12 mouse cellular contexts compared by ENCODE assay signal in genomic region chr11:76836317-76836716, GRCm38 (mm10). TPM values are rescaled to one million over a fixed set of nuclear protein-coding genes. Genes with fewer than 3 reads are reported as not detected.
DNase-seq lines count a peak whose midpoint lies in the region; ATAC-seq and TF ChIP-seq lines count a peak whose summit lies in the region.
"Had no signal": no experiment of that assay in that cellular context is flagged by ENCODE, and none has a peak within 500 bp of the region (broad histone marks: within the 10 kb centered on the region; RNA-seq: fewer than 3 reads in every experiment).

No protein-coding gene starts in this region.

- H3K27ac ChIP-seq in hindbrain, postnatal 0 days: peak overlapping the region; percentile 3; the same call in 1 of the 2 replicates
- no peak overlapping the region for H3K27ac ChIP-seq in hindbrain, embryonic 12.5 days
- H3K27ac ChIP-seq in lung, embryonic 14.5 days (ENCODE audit: low read depth): no peak overlapping the region
- peak overlapping the region; percentile 71 for H3K27ac ChIP-seq in heart, embryonic 16.5 days (ENCODE audit: low read length)
- no peak overlapping the region for H3K27ac ChIP-seq in hindbrain, embryonic 16.5 days (ENCODE audit: low read depth, low read length)
- H3K27ac ChIP-seq: forebrain, embryonic 13.5 days; limb, embryonic 13.5 days; midbrain, embryonic 13.5 days had no signal

- TF ChIP-seq CTCF in hindbrain, postnatal 0 days (IDR thresholded peaks at IDR 0.05; ENCODE audit: low read depth): no peak
- TF ChIP-seq CTCF in lung, embryonic 14.5 days (IDR thresholded peaks at IDR 0.05; ENCODE audit: low read depth): no peak
- TF ChIP-seq CTCF in lung, adult 2 months (IDR thresholded peaks at IDR 0.05; ENCODE audit: insufficient read depth, low read length): no peak

- H3K4me2 ChIP-seq in hindbrain, postnatal 0 days (ENCODE audit: low read depth, low read length): no peak overlapping the region
- no peak overlapping the region for H3K4me2 ChIP-seq in hindbrain, embryonic 12.5 days (replicated peaks)
- no peak overlapping the region for H3K4me2 ChIP-seq in lung, embryonic 14.5 days
- H3K4me2 ChIP-seq in heart, embryonic 16.5 days (ENCODE audit: low read depth, low read length): no peak overlapping the region
- no peak overlapping the region for H3K4me2 ChIP-seq in hindbrain, embryonic 16.5 days (ENCODE audit: low read length)
- H3K4me2 ChIP-seq: forebrain, embryonic 13.5 days; limb, embryonic 13.5 days; midbrain, embryonic 13.5 days had no signal

- H3K9ac ChIP-seq in hindbrain, postnatal 0 days (replicated peaks; ENCODE audit: low read length): no peak overlapping the region
- no peak overlapping the region for H3K9ac ChIP-seq in hindbrain, embryonic 12.5 days
- H3K9ac ChIP-seq in lung, embryonic 14.5 days: no peak overlapping the region
- H3K9ac ChIP-seq in heart, embryonic 16.5 days (ENCODE audit: low read length): no peak overlapping the region
- no peak overlapping the region for H3K9ac ChIP-seq in hindbrain, embryonic 16.5 days (ENCODE audit: low read depth, low read length)
- H3K9ac ChIP-seq: forebrain, embryonic 13.5 days; limb, embryonic 13.5 days; midbrain, embryonic 13.5 days had no signal

- H3K4me1 ChIP-seq in hindbrain, postnatal 0 days (ENCODE audit: insufficient read depth, low read length): no peaks in the 10 kb centered on the region
- no peaks in the 10 kb centered on the region for H3K4me1 ChIP-seq in hindbrain, embryonic 12.5 days
- no peaks in the 10 kb centered on the region for H3K4me1 ChIP-seq in lung, embryonic 14.5 days (ENCODE audit: insufficient read depth)
- H3K4me1 ChIP-seq in lung, adult 2 months (ENCODE audit: control insufficient read depth, insufficient read depth, low read length): no peaks in the 10 kb centered on the region; the same call in 1 of the 2 replicates
- peaks cover 7% of the 10 kb centered on the region for H3K4me1 ChIP-seq in heart, embryonic 16.5 days (ENCODE audit: control insufficient read depth, insufficient read depth, low read length)
- H3K4me1 ChIP-seq in hindbrain, embryonic 16.5 days (ENCODE audit: control insufficient read depth, insufficient read depth, low read depth, low read length): no peaks in the 10 kb centered on the region; the same call in 1 of the 2 replicates
- H3K4me1 ChIP-seq: forebrain, embryonic 13.5 days; limb, embryonic 13.5 days; midbrain, embryonic 13.5 days had no signal

- 61% methylated on average over 6 of the region's 6 CpGs for WGBS in hindbrain, postnatal 0 days
- 80% methylated on average over 6 of the region's 6 CpGs for WGBS in hindbrain, embryonic 12.5 days
- WGBS in lung, embryonic 14.5 days: 76% methylated on average over 6 of the region's 6 CpGs
- 62% methylated on average over 6 of the region's 6 CpGs for WGBS in lung, adult 2 months
- WGBS in heart, embryonic 16.5 days: 58% methylated on average over 6 of the region's 6 CpGs
- 69% methylated on average over 6 of the region's 6 CpGs for WGBS in hindbrain, embryonic 16.5 days

- no peaks in the 10 kb centered on the region for H3K27me3 ChIP-seq in hindbrain, postnatal 0 days (ENCODE audit: insufficient read depth, low read length)
- H3K27me3 ChIP-seq in hindbrain, embryonic 12.5 days: no peaks in the 10 kb centered on the region
- H3K27me3 ChIP-seq in lung, embryonic 14.5 days (ENCODE audit: insufficient read depth, low read length): no peaks in the 10 kb centered on the region
- H3K27me3 ChIP-seq in heart, embryonic 16.5 days (ENCODE audit: control insufficient read depth, insufficient read depth, low read length): no peaks in the 10 kb centered on the region
- H3K27me3 ChIP-seq in hindbrain, embryonic 16.5 days (replicated peaks; ENCODE audit: control insufficient read depth, insufficient read depth, low read length): no peaks in the 10 kb centered on the region
- H3K27me3 ChIP-seq: forebrain, embryonic 13.5 days; limb, embryonic 13.5 days; midbrain, embryonic 13.5 days had no signal

- H3K4me3 ChIP-seq in hindbrain, postnatal 0 days (ENCODE audit: low read length): no peak overlapping the region
- no peak overlapping the region for H3K4me3 ChIP-seq in hindbrain, embryonic 12.5 days
- no peak overlapping the region for H3K4me3 ChIP-seq in lung, embryonic 14.5 days (ENCODE audit: low read depth, low read length)
- no peak overlapping the region for H3K4me3 ChIP-seq in lung, adult 2 months (replicated peaks; ENCODE audit: extremely low read depth, low read depth, low read length)
- no peak overlapping the region for H3K4me3 ChIP-seq in heart, embryonic 16.5 days (ENCODE audit: low read length)
- no peak overlapping the region for H3K4me3 ChIP-seq in hindbrain, embryonic 16.5 days (ENCODE audit: low read length)
- H3K4me3 ChIP-seq: forebrain, embryonic 13.5 days; limb, embryonic 13.5 days; midbrain, embryonic 13.5 days had no signal

- no peak for TF ChIP-seq POLR2A in lung, adult 2 months (IDR thresholded peaks at IDR 0.05; ENCODE audit: borderline replicate concordance, extremely low read depth, low read depth, low read length)

- H3K9me3 ChIP-seq in hindbrain, postnatal 0 days (ENCODE audit: low read length): no peaks in the 10 kb centered on the region
- no peaks in the 10 kb centered on the region for H3K9me3 ChIP-seq in hindbrain, embryonic 12.5 days (replicated peaks)
- H3K9me3 ChIP-seq in lung, embryonic 14.5 days (ENCODE audit: low read depth, low read length): no peaks in the 10 kb centered on the region
- no peaks in the 10 kb centered on the region for H3K9me3 ChIP-seq in heart, embryonic 16.5 days (replicated peaks; ENCODE audit: control insufficient read depth, low read length)
- H3K9me3 ChIP-seq in hindbrain, embryonic 16.5 days (ENCODE audit: control insufficient read depth, low read length): no peaks in the 10 kb centered on the region
- H3K9me3 ChIP-seq: forebrain, embryonic 13.5 days; limb, embryonic 13.5 days; midbrain, embryonic 13.5 days had no signal

- no peak for ATAC-seq in hindbrain, postnatal 0 days
- no peak for ATAC-seq in hindbrain, embryonic 12.5 days (ENCODE audit: low FRiP score)
- no peak for ATAC-seq in lung, embryonic 14.5 days (ENCODE audit: insufficient read depth)
- no peak for ATAC-seq in heart, embryonic 16.5 days (replicated peaks; ENCODE audit: extremely low read depth, insufficient read depth, low FRiP score)
- ATAC-seq in hindbrain, embryonic 16.5 days: no peak
- ATAC-seq: forebrain, embryonic 13.5 days; intestine, postnatal 0 days; midbrain, embryonic 13.5 days had no signal

- no peaks in the 10 kb centered on the region for H3K36me3 ChIP-seq in hindbrain, postnatal 0 days (ENCODE audit: insufficient read depth, low read length)
- no peaks in the 10 kb centered on the region for H3K36me3 ChIP-seq in hindbrain, embryonic 12.5 days
- H3K36me3 ChIP-seq in lung, embryonic 14.5 days (ENCODE audit: insufficient read depth): peaks cover 21% of the 10 kb centered on the region; the same call in 1 of the 2 replicates
- H3K36me3 ChIP-seq in heart, embryonic 16.5 days (ENCODE audit: control insufficient read depth, insufficient read depth): no peaks in the 10 kb centered on the region; the same call in 1 of the 2 replicates
- no peaks in the 10 kb centered on the region; the same call in 1 of the 2 replicates for H3K36me3 ChIP-seq in hindbrain, embryonic 16.5 days (ENCODE audit: control insufficient read depth, insufficient read depth, low read length)

- DNase-seq in hindbrain, postnatal 0 days (ENCODE audit: low spot score): peak; percentile 10
- peak; percentile 32 for DNase-seq in lung, embryonic 14.5 days
- no peak for DNase-seq in lung, adult 2 months
- peak; percentile 17 to 30 for DNase-seq in lung, postnatal 4 days
- DNase-seq in ovary, postnatal 36 days (ENCODE audit: low spot score): no peak

RNA-seq across cellular contexts. Expression of gene Cpd, which starts 10.5 kb away (rescaled TPM):
- total RNA-seq in hindbrain, postnatal 0 days (2014; rRNA removed): 34.7 and 41.3 TPM in 2 replicates
- polyA plus RNA-seq in hindbrain, postnatal 0 days (2015; fragmentation: Nextera tagmentation; extraction: Ambion mirVana): 3.9 and 5.7 TPM in 2 replicates
- polyA plus RNA-seq in hindbrain, embryonic 12.5 days (2016; fragmentation: Nextera tagmentation; extraction: Ambion mirVana): 15.4 and 15.6 TPM in 2 replicates
- 33.4 and 37.6 TPM in 2 replicates for polyA plus RNA-seq in lung, embryonic 14.5 days (2014; fragmentation: Nextera tagmentation; extraction: Ambion mirVana)
- polyA plus RNA-seq in lung, adult 2 months (2012; rRNA removed): 36.9 and 49.0 TPM in 2 replicates
- polyA plus RNA-seq in heart, embryonic 16.5 days (2015; fragmentation: Nextera tagmentation; extraction: Ambion mirVana): 6.9 and 10.0 TPM in 2 replicates
- polyA plus RNA-seq in hindbrain, embryonic 16.5 days (2015; fragmentation: Nextera tagmentation; extraction: Ambion mirVana): 3.8 and 5.6 TPM in 2 replicates

Comparison
In these comparisons a context has a peak if more than half of its experiments do, and no peak if none do; other contexts are left out.
1. DNase-seq: peak in hindbrain, postnatal 0 days (single experiment), lung, embryonic 14.5 days (single experiment) and lung, postnatal 4 days (2 of 2); none in lung, adult 2 months (single experiment) and ovary, postnatal 36 days (single experiment).
2. H3K27ac ChIP-seq: peak in hindbrain, postnatal 0 days (single experiment) and heart, embryonic 16.5 days (single experiment); none in hindbrain, embryonic 12.5 days (single experiment), lung, embryonic 14.5 days (single experiment) and hindbrain, embryonic 16.5 days (single experiment).